Mouse (Mus musculus): ENCODE results near the gene Zfp985. TPM values are rescaled to one million over a fixed set of nuclear protein-coding genes. Genes with fewer than 3 reads are reported as not detected.
"Not testable (repeated sequence)": the region's sequence is repeated elsewhere in the genome, so short reads cannot be mapped to it uniquely, and the experiment has no call there.

Zfp985 gene
- polyA plus RNA-seq, 2 experiments: 0.09 to 0.21 TPM

DNA sequence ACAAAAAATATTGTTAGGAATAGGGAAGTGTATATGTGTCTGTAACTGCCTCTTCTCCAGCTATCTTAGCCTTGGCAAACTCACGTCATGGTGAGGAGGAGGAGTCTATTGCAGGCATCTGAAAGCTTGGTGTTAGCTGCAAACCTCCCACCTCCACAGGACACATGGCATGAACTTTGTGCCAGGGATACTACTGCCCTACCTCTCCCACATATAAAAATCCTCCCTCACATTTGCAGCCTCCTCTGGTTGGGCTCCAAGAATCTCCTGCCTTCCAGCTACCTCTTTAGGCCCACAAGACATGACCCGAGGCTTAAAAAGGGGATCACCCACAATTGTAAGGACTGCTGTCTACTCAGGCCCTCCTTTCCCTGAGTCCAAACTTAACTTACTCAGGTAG lies 15.4 kb upstream of the Zfp985 start:
- no peak overlapping the region for H3K4me3 ChIP-seq (replicated peaks; ENCODE audit: low read length)
- DNase-seq (ENCODE audit: low spot score) (no peak), ATAC-seq (ENCODE audit: low FRiP score, low read depth) (no peak)
- no peaks in the 10 kb centered on the region for H3K4me1 ChIP-seq (ENCODE audit: control insufficient read depth, insufficient read depth, low read length)
- no peak overlapping the region for H3K9ac ChIP-seq (ENCODE audit: low read depth, low read length, severe bottlenecking)
- no peak for TF ChIP-seq POLR2A (IDR thresholded peaks at IDR 0.05; ENCODE audit: borderline replicate concordance, extremely low read depth, insufficient read depth, insufficient read length)
- H3K36me3 ChIP-seq (ENCODE audit: control insufficient read depth, insufficient read depth, low read length): no peaks in the 10 kb centered on the region
- no peak overlapping the region for H3K4me2 ChIP-seq (replicated peaks; ENCODE audit: low read depth, low read length, severe bottlenecking)
- H3K27me3 ChIP-seq (ENCODE audit: control insufficient read depth, insufficient read depth, low read length): no peaks in the 10 kb centered on the region
- H3K27ac ChIP-seq (replicated peaks; ENCODE audit: low read depth, low read length): no peak overlapping the region
- peaks cover 42% of the 10 kb centered on the region for H3K9me3 ChIP-seq (ENCODE audit: control insufficient read depth, low read length)
- WGBS: 91% methylated on average over 2 of the region's 2 CpGs

DNA sequence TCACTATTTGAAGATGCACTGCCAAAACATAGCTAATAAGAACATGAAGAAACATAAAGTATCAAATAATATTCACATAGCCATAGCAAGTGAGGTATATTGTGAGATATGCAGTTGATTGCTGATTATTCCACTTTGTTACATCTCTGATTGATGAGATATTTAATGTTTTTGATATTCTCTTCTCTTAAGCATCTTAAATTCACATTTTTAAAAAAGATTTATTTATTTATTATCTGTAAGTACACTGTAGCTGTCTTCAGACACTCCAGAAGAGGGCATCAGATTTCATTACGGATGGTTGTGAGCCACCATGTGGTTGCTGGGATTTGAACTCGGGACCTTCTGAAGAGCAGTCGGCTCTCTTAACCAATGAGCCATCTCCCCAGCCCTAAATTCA lies 13.2 kb upstream of the Zfp985 start, which contains the start of gene Gm16503:
Gene Gm16503 (plus strand): TSS at position 301 of the 400 bp plus-strand sequence.
- DNase-seq (ENCODE audit: low spot score); ATAC-seq (ENCODE audit: low FRiP score, low read depth); H3K9ac ChIP-seq (ENCODE audit: low read depth, low read length, severe bottlenecking); H3K36me3 ChIP-seq (ENCODE audit: control insufficient read depth, insufficient read depth, low read length); H3K27me3 ChIP-seq (ENCODE audit: control insufficient read depth, insufficient read depth, low read length); H3K4me3 ChIP-seq (replicated peaks; ENCODE audit: low read length); H3K4me2 ChIP-seq (replicated peaks; ENCODE audit: low read depth, low read length, severe bottlenecking); H3K4me1 ChIP-seq (ENCODE audit: control insufficient read depth, insufficient read depth, low read length); H3K27ac ChIP-seq (replicated peaks; ENCODE audit: low read depth, low read length): not testable (repeated sequence)
- WGBS: 87% methylated on average over 3 of the region's 3 CpGs
- peaks cover 41% of the 10 kb centered on the region for H3K9me3 ChIP-seq (ENCODE audit: control insufficient read depth, low read length)

DNA sequence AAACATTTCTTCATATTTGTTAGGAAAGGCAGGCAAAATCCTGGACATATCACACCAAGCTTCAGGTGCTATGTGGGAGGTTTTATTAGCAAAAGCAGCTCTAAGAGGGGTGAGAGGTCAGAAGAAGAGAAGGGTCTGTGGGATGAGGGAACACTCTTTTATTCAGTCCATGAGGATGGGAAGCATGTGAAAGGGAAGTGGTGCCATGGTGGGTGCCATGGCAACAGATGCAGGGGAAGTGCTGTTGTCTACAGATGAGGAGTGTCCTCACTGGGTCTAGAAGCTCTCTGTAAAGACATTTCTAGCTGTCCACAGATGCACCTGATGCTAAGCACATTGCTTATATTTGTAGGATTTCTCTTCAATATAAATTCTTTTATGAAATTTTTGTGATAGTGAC lies 12.0 kb upstream of the Zfp985 start:
- Histone ChIP-seq H3K27me3 (ENCODE audit: control insufficient read depth, insufficient read depth, low read length) (no peaks in the 10 kb centered on the region), H3K4me2 (replicated peaks; ENCODE audit: low read depth, low read length, severe bottlenecking) (no peak overlapping the region), H3K9me3 (ENCODE audit: control insufficient read depth, low read length) (peaks cover 33% of the 10 kb centered on the region), H3K27ac (replicated peaks; ENCODE audit: low read depth, low read length) (no peak overlapping the region), H3K9ac (ENCODE audit: low read depth, low read length, severe bottlenecking) (no peak overlapping the region), H3K4me1 (ENCODE audit: control insufficient read depth, insufficient read depth, low read length) (no peaks in the 10 kb centered on the region), H3K4me3 (replicated peaks; ENCODE audit: low read length) (no peak overlapping the region), H3K36me3 (ENCODE audit: control insufficient read depth, insufficient read depth, low read length) (no peaks in the 10 kb centered on the region)
- no peak for TF ChIP-seq POLR2A (IDR thresholded peaks at IDR 0.05; ENCODE audit: borderline replicate concordance, extremely low read depth, insufficient read depth, insufficient read length)
- DNase-seq (ENCODE audit: low spot score) (no peak), ATAC-seq (ENCODE audit: low FRiP score, low read depth) (no peak)

DNA sequence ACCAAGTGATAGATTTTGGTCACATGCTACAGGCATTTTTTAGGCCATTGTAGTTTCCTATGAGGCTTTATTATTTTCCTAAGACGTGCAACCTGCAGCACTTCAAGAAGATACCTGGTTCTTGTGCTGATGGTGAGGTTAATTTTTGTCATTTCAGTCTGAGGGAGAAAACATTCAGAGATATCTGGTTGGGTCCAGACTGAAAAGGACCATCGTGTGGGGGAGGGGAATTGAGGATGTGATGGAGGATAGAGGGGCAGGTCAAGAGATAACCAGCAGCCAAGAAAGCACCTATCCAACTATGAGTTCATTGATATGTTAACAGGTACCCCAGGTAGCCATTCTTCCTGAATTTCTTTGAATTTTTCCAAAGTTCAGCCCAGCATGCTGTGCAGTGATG lies 1.3 kb downstream of the Zfp985 start:
- not testable (repeated sequence) for DNase-seq (ENCODE audit: low spot score); H3K4me2 ChIP-seq (replicated peaks; ENCODE audit: low read depth, low read length, severe bottlenecking); ATAC-seq (ENCODE audit: low FRiP score, low read depth); H3K9ac ChIP-seq (ENCODE audit: low read depth, low read length, severe bottlenecking); H3K27ac ChIP-seq (replicated peaks; ENCODE audit: low read depth, low read length); H3K4me3 ChIP-seq (replicated peaks; ENCODE audit: low read length); H3K36me3 ChIP-seq (ENCODE audit: control insufficient read depth, insufficient read depth, low read length); H3K27me3 ChIP-seq (ENCODE audit: control insufficient read depth, insufficient read depth, low read length); H3K4me1 ChIP-seq (ENCODE audit: control insufficient read depth, insufficient read depth, low read length)
- H3K9me3 ChIP-seq (ENCODE audit: control insufficient read depth, low read length): peaks cover 12% of the 10 kb centered on the region; the same call in 1 of the 2 replicates
- WGBS: 79% methylated on average over 2 of the region's 2 CpGs

DNA sequence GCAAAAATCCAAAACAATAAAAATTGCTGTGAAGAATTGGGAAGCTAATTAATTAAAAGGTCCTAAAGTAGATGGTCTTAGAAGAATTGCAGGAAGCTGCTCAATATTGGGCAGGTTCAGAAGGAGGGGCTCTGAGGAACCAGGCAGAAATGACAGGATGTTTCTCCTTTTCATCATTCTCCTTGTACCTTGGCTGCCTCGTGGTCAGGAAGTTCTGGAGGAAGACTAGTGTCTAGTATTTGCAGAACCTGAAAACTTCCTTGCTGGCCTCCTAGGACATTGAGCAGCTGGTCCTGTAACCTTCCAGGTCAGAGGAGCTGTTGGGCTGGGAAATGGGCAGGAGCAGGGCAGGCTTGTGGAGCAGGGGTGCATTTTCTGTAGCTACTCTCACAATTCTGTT lies 3.8 kb downstream of the Zfp985 start:
- not testable (repeated sequence) for H3K4me3 ChIP-seq (replicated peaks; ENCODE audit: low read length); H3K9me3 ChIP-seq (ENCODE audit: control insufficient read depth, low read length); H3K27me3 ChIP-seq (ENCODE audit: control insufficient read depth, insufficient read depth, low read length); H3K36me3 ChIP-seq (ENCODE audit: control insufficient read depth, insufficient read depth, low read length); ATAC-seq (ENCODE audit: low FRiP score, low read depth); H3K9ac ChIP-seq (ENCODE audit: low read depth, low read length, severe bottlenecking); H3K27ac ChIP-seq (replicated peaks; ENCODE audit: low read depth, low read length); DNase-seq (ENCODE audit: low spot score); H3K4me2 ChIP-seq (replicated peaks; ENCODE audit: low read depth, low read length, severe bottlenecking); H3K4me1 ChIP-seq (ENCODE audit: control insufficient read depth, insufficient read depth, low read length)
- 42% methylated on average over 1 of the region's 1 CpGs for WGBS

DNA sequence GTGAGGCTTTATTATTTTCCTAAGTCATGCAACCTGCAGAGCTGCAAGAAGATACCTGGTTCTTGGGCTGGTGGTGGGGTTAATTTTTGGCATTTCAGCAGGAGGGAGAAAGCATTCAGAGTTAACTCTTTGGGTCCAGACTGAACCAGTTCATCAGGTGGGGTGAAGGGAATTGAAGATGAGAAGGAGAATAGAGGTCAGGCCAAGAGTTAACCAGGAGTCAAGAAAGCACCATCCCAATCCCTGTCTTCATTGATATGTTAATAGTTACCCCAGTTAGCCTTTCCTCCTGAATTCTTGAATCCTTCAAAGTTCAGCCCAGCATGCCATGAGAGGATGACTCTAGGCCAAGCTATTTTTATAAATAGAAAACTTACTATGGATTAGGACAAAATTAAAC lies 4.9 kb downstream of the Zfp985 start:
- DNase-seq (ENCODE audit: low spot score); H3K36me3 ChIP-seq (ENCODE audit: control insufficient read depth, insufficient read depth, low read length); H3K4me2 ChIP-seq (replicated peaks; ENCODE audit: low read depth, low read length, severe bottlenecking); H3K9me3 ChIP-seq (ENCODE audit: control insufficient read depth, low read length); H3K27me3 ChIP-seq (ENCODE audit: control insufficient read depth, insufficient read depth, low read length); H3K4me3 ChIP-seq (replicated peaks; ENCODE audit: low read length); ATAC-seq (ENCODE audit: low FRiP score, low read depth); H3K27ac ChIP-seq (replicated peaks; ENCODE audit: low read depth, low read length); H3K9ac ChIP-seq (ENCODE audit: low read depth, low read length, severe bottlenecking); H3K4me1 ChIP-seq (ENCODE audit: control insufficient read depth, insufficient read depth, low read length): not testable (repeated sequence)

DNA sequence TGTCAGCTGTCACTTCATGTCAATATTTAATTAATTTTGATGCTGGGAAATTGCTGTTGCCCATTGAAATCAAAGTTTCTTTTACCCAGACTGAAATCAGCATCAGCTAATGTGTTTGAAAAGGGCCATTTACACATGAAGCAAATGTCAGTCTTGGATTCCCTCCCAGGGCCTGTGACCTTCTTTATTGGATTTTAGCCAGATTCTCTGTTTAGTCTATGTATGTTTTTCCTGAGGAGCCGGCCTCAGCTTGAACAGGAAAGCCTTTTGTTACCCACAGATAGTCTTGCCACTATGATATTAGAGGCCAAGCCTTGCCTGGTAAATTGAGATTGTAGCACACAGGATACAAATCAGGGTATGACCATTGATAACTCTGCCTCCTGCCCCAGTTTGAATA lies 6.0 kb downstream of the Zfp985 start:
- H3K27ac ChIP-seq (replicated peaks; ENCODE audit: low read depth, low read length); H3K36me3 ChIP-seq (ENCODE audit: control insufficient read depth, insufficient read depth, low read length); H3K9me3 ChIP-seq (ENCODE audit: control insufficient read depth, low read length); H3K27me3 ChIP-seq (ENCODE audit: control insufficient read depth, insufficient read depth, low read length); ATAC-seq (ENCODE audit: low FRiP score, low read depth); DNase-seq (ENCODE audit: low spot score); H3K9ac ChIP-seq (ENCODE audit: low read depth, low read length, severe bottlenecking); H3K4me2 ChIP-seq (replicated peaks; ENCODE audit: low read depth, low read length, severe bottlenecking); H3K4me3 ChIP-seq (replicated peaks; ENCODE audit: low read length); H3K4me1 ChIP-seq (ENCODE audit: control insufficient read depth, insufficient read depth, low read length): not testable (repeated sequence)
- WGBS: 59% methylated on average over 1 of the region's 1 CpGs

All from limb, embryonic 14.5 days (tissue).